Mouse (Mus musculus): ENCODE results near the gene Gnb3. TPM values are rescaled to one million over a fixed set of nuclear protein-coding genes. Genes with fewer than 3 reads are reported as not detected.

Gene Gnb3
- not detected in 2 replicates for polyA plus RNA-seq (2012)

GRCm38 (mm10) chr6:124840241-124841167 is at the start of gene Gnb3:
Gene Gnb3 (minus strand): TSS chr6:124840275.
- peak; percentile 30 for TF ChIP-seq GATA1 (IDR thresholded peaks at IDR 0.05; ENCODE audit: low read length)

- no peak for TF ChIP-seq GATA1 (IDR thresholded peaks at IDR 0.05; ENCODE audit: low read length)
Measured at GRCm38 (mm10) chr6:124888555-124889125, 48.6 kb upstream of the Gnb3 start.

- TF ChIP-seq GATA1 (IDR thresholded peaks at IDR 0.05; ENCODE audit: low read length): no peak
Measured at GRCm38 (mm10) chr6:124887986-124888385, 47.9 kb upstream of the Gnb3 start, which contains the start of gene Cd4. Gene Cd4 (minus strand): TSS chr6:124888221.

GRCm38 (mm10) chr6:124885956-124886381 is 45.9 kb upstream of the Gnb3 start:
- TF ChIP-seq GATA1 (IDR thresholded peaks at IDR 0.05; ENCODE audit: low read length): no peak

GRCm38 (mm10) chr6:124884714-124885500 is 44.8 kb upstream of the Gnb3 start:
- TF ChIP-seq GATA1 (IDR thresholded peaks at IDR 0.05; ENCODE audit: low read length): no peak

GRCm38 (mm10) chr6:124883351-124883750 is 43.3 kb upstream of the Gnb3 start:
- TF ChIP-seq GATA1 (IDR thresholded peaks at IDR 0.05; ENCODE audit: low read length): no peak

GRCm38 (mm10) chr6:124881821-124882220 is 41.7 kb upstream of the Gnb3 start:
- TF ChIP-seq GATA1 (IDR thresholded peaks at IDR 0.05; ENCODE audit: low read length): no peak

GRCm38 (mm10) chr6:124879390-124879789 is 39.3 kb upstream of the Gnb3 start:
- no peak for TF ChIP-seq GATA1 (IDR thresholded peaks at IDR 0.05; ENCODE audit: low read length)

GRCm38 (mm10) chr6:124874348-124874747 is 34.3 kb upstream of the Gnb3 start:
- TF ChIP-seq GATA1 (IDR thresholded peaks at IDR 0.05; ENCODE audit: low read length): no peak

- TF ChIP-seq GATA1 (IDR thresholded peaks at IDR 0.05; ENCODE audit: low read length): no peak
Measured at GRCm38 (mm10) chr6:124866560-124866959, 26.5 kb upstream of the Gnb3 start.

- TF ChIP-seq GATA1 (IDR thresholded peaks at IDR 0.05; ENCODE audit: low read length): no peak
Measured at GRCm38 (mm10) chr6:124865766-124866362, 25.8 kb upstream of the Gnb3 start.

- TF ChIP-seq GATA1 (IDR thresholded peaks at IDR 0.05; ENCODE audit: low read length): no peak
Measured at GRCm38 (mm10) chr6:124863658-124864298, 23.7 kb upstream of the Gnb3 start, which contains the start of gene Gpr162. Gene Gpr162 (minus strand): TSS chr6:124863983.

- no peak for TF ChIP-seq GATA1 (IDR thresholded peaks at IDR 0.05; ENCODE audit: low read length)
Measured at GRCm38 (mm10) chr6:124863125-124863657, 23.1 kb upstream of the Gnb3 start.

GRCm38 (mm10) chr6:124862406-124863124 is 22.5 kb upstream of the Gnb3 start:
- no peak for TF ChIP-seq GATA1 (IDR thresholded peaks at IDR 0.05; ENCODE audit: low read length)
